Mouse (Mus musculus) embryonic facial prominence, embryonic 15.5 days (tissue): ENCODE results near the gene Tbc1d9. TPM values are rescaled to one million over a fixed set of nuclear protein-coding genes. Genes with fewer than 3 reads are reported as not detected.

ENCODE experiments used
- ATAC-seq: fragments of 200-750 bp; cut with Nextera tagmentation; 2 replicates; pipeline ENCODE4 v1.8.0; 2017; ENCODE audit warnings: low read depth, moderate TSS enrichment; ENCODE audit not compliant: insufficient number of reproducible peaks, low FRiP score, low TSS enrichment
- H3K27ac ChIP-seq: fragments of 300-500 bp; sonication (generic); replicated peaks from 2 replicates; pipeline ENCODE4 v1.5.1; 2015; ENCODE audit warnings: mild to moderate bottlenecking, inconsistent platforms
- H3K27me3 ChIP-seq: fragments of 300-500 bp; sonication (generic); 2 replicates; pipeline ENCODE4 v1.6.1; 2015; ENCODE audit warnings: inconsistent platforms
- H3K36me3 ChIP-seq: fragments of 300-500 bp; sonication (generic); 2 replicates; pipeline ENCODE4 v1.6.1; 2015; ENCODE audit warnings: mild to moderate bottlenecking, inconsistent platforms
- H3K4me1 ChIP-seq: fragments of 300-500 bp; sonication (generic); 2 replicates; pipeline ENCODE4 v1.6.1; 2015; ENCODE audit warnings: inconsistent platforms
- H3K4me2 ChIP-seq: fragments of 300-500 bp; sonication (generic); replicated peaks from 2 replicates; pipeline ENCODE4 v1.6.1; 2015; ENCODE audit warnings: mild to moderate bottlenecking, inconsistent platforms
- H3K4me3 ChIP-seq: fragments of 300-500 bp; sonication (generic); replicated peaks from 2 replicates; pipeline ENCODE4 v1.5.1; 2015; ENCODE audit warnings: mild to moderate bottlenecking, inconsistent platforms
- H3K9ac ChIP-seq: fragments of 300-500 bp; sonication (generic); 2 replicates; pipeline ENCODE4 v1.6.1; 2015; ENCODE audit warnings: inconsistent platforms
- H3K9me3 ChIP-seq: fragments of 300-500 bp; sonication (generic); replicated peaks from 2 replicates; pipeline ENCODE4 v1.6.1; 2016; ENCODE audit warnings: inconsistent platforms
- WGBS: fragments of 180-500 bp; shearing (Covaris S2); methylation state at CpG from one replicate; pipeline ENCODE4 v1.1.7; 2015; 5-methylcytosine and 5-hydroxymethylcytosine counted together
- polyA plus RNA-seq: library from polyadenylated mRNA; unstranded; fragments of >200 nt; fragmentation: Nextera tagmentation; extraction: Ambion mirVana; gene quantifications from 2 replicates; pipeline ENCODE4 v1.2.1, GENCODE M21; 2015

The Tbc1d9 gene
- polyA plus RNA-seq, 1 experiment from 2014 or later: 2.0 TPM

DNA sequence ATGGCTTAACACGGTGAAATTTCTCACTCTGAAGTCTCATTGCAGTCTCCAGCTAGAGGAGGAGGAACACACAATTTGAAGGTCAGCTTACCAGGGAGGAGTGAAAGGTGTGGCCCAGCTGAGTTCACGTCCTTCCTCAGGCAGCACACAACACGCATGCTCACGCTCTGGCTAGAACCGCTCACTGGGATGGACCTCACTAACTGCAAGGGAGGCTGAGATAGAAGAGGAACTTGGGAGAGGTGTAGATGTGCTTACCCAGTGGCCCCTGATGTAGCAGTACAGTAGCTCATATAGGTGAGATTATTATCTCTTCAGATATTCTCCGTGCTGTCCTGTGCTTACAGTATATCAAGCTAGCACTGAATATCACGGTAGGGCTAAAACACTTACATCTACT lies 45.5 kb downstream of the Tbc1d9 start:
- H3K27ac ChIP-seq: no peak overlapping the region
- no peaks in the 10 kb centered on the region for H3K27me3 ChIP-seq
- no peaks in the 10 kb centered on the region for H3K36me3 ChIP-seq
- no peaks in the 10 kb centered on the region for H3K4me1 ChIP-seq
- WGBS: 88% methylated on average over 7 of the region's 7 CpGs
- H3K9me3 ChIP-seq: no peaks in the 10 kb centered on the region
- no peak overlapping the region for H3K9ac ChIP-seq
- no peak for ATAC-seq
- no peak overlapping the region for H3K4me3 ChIP-seq
- no peak overlapping the region for H3K4me2 ChIP-seq

DNA sequence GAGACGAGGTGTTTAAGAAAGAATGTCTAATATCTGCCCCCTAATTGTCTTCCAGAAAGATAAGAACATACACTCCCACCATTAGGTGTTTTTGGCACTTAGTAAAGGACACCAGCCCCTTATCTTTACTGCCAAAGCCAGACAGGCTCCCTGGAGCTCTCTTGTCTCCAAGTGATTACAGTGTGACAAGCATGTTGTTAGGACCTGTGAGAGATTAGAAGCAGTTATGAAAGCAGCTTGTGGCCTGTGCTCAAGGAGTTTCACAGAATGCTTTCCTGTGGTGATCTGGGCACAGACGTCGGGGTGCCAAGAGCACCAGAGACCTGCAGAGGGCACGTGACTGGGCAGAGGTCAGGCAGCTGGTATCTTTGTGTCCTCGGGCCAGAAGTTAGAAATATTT lies 49.9 kb downstream of the Tbc1d9 start:
- Histone ChIP-seq H3K27ac (no peak overlapping the region), H3K9me3 (no peaks in the 10 kb centered on the region), H3K9ac (no peak overlapping the region), H3K36me3 (no peaks in the 10 kb centered on the region), H3K4me1 (no peaks in the 10 kb centered on the region), H3K4me2 (no peak overlapping the region), H3K27me3 (no peaks in the 10 kb centered on the region), H3K4me3 (no peak overlapping the region)
- 71% methylated on average over 5 of the region's 5 CpGs for WGBS
- ATAC-seq: no peak

DNA sequence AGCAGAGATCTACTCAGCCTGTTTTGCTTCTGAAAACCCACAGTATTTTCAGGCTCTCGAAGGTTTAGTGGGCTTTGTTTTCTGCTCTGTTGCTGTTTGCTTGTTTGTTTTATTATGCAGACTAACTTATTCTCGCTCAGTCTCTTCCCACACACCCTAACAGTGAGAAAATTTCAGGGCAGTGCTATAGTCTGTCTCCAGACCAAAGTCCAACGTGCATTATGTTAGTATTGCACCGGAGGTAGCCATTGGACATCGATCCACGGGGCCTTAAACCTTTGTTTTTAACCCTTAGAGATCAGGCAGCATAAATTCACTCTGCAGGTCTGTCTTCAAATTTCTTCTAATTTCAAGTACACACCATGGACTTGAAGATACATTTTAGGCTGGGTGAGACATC lies 51.4 kb downstream of the Tbc1d9 start:
- Histone ChIP-seq H3K27me3 (no peaks in the 10 kb centered on the region), H3K4me3 (no peak overlapping the region), H3K4me2 (no peak overlapping the region), H3K36me3 (no peaks in the 10 kb centered on the region), H3K4me1 (no peaks in the 10 kb centered on the region), H3K9ac (no peak overlapping the region), H3K27ac (no peak overlapping the region), H3K9me3 (no peaks in the 10 kb centered on the region)
- no peak for ATAC-seq
- whole genome bisulfite sequencing: 76% methylated on average over 6 of the region's 6 CpGs

DNA sequence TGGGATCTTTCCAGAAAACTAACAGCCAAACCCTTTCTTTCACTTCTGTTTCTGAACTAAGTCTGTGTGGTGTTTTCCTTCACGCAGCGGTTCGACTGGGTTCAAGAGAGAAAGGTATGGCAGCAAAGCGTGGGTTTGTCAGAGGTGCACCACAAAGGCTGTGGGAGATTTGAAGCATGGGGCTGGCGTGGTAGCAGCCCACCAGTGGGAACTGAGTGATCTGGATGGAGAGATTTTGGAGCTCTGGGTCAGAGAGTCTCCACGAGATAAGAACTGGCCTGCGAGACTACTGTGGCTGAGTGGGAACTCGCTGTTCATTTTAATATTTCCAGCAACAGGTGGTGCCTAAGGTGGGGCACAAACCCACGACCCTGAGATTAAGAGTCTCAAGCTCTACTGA lies 52.0 kb downstream of the Tbc1d9 start:
- H3K4me1 ChIP-seq: no peaks in the 10 kb centered on the region
- no peaks in the 10 kb centered on the region for H3K9me3 ChIP-seq
- H3K4me3 ChIP-seq: no peak overlapping the region
- no peak for ATAC-seq
- H3K4me2 ChIP-seq: no peak overlapping the region
- no peaks in the 10 kb centered on the region for H3K36me3 ChIP-seq
- no peaks in the 10 kb centered on the region for H3K27me3 ChIP-seq
- no peak overlapping the region for H3K9ac ChIP-seq
- WGBS: 89% methylated on average over 9 of the region's 9 CpGs
- H3K27ac ChIP-seq: no peak overlapping the region

DNA sequence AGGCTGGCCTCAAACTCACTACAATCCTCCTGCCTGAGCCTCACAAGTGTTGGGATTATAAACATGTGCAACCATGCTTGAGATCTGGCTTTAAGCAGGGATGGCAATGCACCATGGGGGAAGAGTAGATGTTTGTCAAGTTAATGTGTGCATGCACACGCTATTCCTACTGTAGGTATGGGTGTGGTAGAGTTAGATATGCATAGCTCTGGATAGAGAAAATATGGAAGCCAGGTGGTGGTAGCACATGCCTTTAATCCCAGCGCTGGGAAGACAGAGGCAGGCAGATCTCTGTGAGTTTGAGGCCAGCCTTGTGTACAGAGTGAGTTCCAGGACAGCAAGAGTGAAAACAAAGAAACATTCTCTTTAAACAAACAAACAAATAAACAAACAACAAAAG lies 52.7 kb downstream of the Tbc1d9 start:
- 89% methylated on average over 2 of the region's 2 CpGs for WGBS
- Histone ChIP-seq H3K9me3 (no peaks in the 10 kb centered on the region), H3K4me2 (no peak overlapping the region), H3K4me1 (no peaks in the 10 kb centered on the region), H3K9ac (no peak overlapping the region), H3K27ac (no peak overlapping the region), H3K36me3 (no peaks in the 10 kb centered on the region), H3K27me3 (no peaks in the 10 kb centered on the region), H3K4me3 (no peak overlapping the region)
- ATAC-seq: no peak

DNA sequence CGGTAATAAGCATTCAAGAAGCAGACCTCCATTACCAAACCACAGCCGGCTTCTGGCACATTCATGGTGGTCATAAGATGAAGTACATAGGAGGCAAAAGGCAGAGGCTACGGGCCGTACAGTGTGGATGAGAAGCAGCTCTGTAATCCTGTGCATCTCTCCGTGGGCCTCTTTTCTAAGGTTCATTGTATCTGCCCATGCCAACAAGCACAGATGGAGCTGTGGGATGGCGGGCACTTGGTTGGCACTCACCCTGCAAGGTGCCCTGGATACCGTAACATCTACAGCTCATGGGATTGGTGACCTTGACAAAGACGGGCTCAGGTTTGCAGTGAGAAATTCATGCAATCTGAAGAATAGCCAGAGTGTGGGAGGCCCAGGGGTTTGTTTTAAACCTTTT lies 54.2 kb downstream of the Tbc1d9 start:
- no peak overlapping the region for H3K4me3 ChIP-seq

DNA sequence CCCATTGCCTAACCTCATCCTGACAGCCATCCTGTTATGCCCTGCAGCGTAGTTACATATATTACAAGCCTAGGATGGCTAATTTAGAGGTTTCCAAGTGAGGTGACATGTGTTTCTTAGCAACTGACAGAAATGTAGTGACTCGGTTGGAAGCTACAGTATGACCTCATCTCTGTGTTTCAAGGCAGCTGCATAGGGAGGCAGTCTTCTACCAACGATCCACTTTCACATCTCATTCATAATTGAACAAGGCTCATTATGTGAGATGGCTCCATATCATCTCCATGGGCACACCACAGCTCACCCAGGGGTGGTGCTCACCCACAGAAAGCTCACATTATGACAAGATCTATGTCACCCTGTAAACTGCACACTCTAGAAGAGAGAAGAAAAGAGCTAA lies 55.6 kb downstream of the Tbc1d9 start:
- no peaks in the 10 kb centered on the region for H3K36me3 ChIP-seq
- ATAC-seq: no peak
- no peak overlapping the region for H3K9ac ChIP-seq
- no peak overlapping the region for H3K27ac ChIP-seq
- WGBS: 79% methylated on average over 3 of the region's 3 CpGs
- no peak overlapping the region for H3K4me2 ChIP-seq
- H3K4me3 ChIP-seq: no peak overlapping the region
- no peaks in the 10 kb centered on the region for H3K4me1 ChIP-seq
- no peaks in the 10 kb centered on the region for H3K9me3 ChIP-seq
- no peaks in the 10 kb centered on the region for H3K27me3 ChIP-seq

More for the DNA sequence above, 54.2 kb downstream of the Tbc1d9 start:
- Histone ChIP-seq H3K27me3 (no peaks in the 10 kb centered on the region), H3K36me3 (no peaks in the 10 kb centered on the region), H3K9me3 (no peaks in the 10 kb centered on the region), H3K27ac (no peak overlapping the region), H3K9ac (no peak overlapping the region), H3K4me2 (no peak overlapping the region), H3K4me1 (no peaks in the 10 kb centered on the region)
- no peak for ATAC-seq
- WGBS: 87% methylated on average over 8 of the region's 8 CpGs

DNA sequence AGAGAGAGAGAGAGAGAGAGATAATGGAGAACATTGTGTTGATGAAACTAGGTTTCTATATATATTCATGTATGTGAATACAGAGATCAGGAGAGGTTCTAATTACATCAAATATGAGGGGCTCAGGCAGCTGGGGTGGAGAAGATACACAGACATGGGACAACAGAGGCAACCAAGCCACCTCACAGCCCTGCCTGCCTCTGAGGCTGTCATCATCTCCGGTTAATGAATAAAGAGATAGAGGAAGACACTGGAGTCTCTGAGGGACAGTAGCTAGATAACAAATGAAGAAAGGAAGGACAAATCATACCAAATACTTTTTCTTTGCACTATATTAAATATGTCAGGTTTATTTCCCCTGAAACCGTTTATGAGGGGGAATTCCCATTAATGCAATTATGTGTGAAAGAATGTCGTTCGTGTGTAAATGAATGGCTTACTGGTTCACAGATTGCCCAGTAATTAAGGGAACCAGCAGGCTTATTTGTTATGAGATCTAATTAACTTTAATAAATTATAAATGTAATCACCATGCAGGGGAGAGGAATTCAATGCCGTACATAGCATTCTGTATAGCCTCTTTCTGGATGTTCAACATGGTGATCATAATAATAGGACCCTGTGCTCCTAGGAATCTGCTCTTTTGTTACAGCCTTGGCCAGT lies 59.7 kb downstream of the Tbc1d9 start:
- no peak overlapping the region for H3K4me3 ChIP-seq
- WGBS: 77% methylated on average over 5 of the region's 5 CpGs
- no peak overlapping the region for H3K9ac ChIP-seq
- H3K36me3 ChIP-seq: no peaks in the 10 kb centered on the region
- H3K9me3 ChIP-seq: no peaks in the 10 kb centered on the region
- H3K4me1 ChIP-seq: no peaks in the 10 kb centered on the region
- ATAC-seq: no peak
- no peak overlapping the region for H3K4me2 ChIP-seq
- H3K27me3 ChIP-seq: no peaks in the 10 kb centered on the region
- no peak overlapping the region for H3K27ac ChIP-seq

DNA sequence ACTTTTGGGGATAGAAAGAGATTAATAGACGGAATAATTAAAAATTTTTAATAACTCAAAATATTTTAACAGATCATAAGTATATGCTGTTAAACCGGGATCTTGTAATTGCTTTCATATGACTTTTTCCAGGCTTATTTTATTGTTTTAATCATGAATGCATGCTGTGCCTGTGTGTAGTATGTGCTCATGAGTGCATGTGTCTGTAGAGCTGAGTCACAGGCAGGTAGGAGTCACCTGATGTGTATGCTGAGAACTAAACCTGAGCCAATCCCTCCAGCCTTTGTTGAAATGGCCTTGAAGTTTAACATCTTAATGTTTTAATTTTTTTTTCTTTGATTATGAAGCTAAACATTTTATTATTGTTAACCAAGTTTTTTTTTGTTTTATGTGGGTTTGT lies 60.4 kb downstream of the Tbc1d9 start:
- H3K4me1 ChIP-seq: no peaks in the 10 kb centered on the region
- H3K4me3 ChIP-seq: no peak overlapping the region
- H3K27me3 ChIP-seq: no peaks in the 10 kb centered on the region
- H3K27ac ChIP-seq: no peak overlapping the region
- no peak overlapping the region for H3K9ac ChIP-seq
- H3K36me3 ChIP-seq: no peaks in the 10 kb centered on the region
- H3K4me2 ChIP-seq: no peak overlapping the region
- WGBS: 70% methylated on average over 2 of the region's 2 CpGs
- H3K9me3 ChIP-seq: no peaks in the 10 kb centered on the region
- no peak for ATAC-seq

DNA sequence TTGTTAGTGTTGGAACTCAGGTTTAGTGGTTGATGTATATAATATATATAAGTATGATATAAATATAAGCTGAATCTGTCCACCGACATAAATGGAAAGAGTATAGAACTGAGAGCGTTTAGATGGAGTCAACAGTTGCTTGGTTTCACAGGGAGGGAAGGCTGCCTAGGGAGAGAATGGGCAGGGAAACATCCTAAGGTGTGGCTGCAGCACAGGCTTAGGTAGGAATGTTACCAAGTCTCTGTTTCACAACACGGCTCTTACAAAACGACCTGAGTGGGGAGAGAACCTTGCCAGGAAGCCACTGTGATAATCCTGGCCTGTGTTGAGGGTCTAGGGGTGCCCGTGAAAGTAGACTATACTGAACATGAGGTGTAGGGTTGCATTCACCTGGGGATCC lies 62.2 kb downstream of the Tbc1d9 start:
- Histone ChIP-seq H3K27me3 (no peaks in the 10 kb centered on the region), H3K9me3 (no peaks in the 10 kb centered on the region), H3K4me1 (no peaks in the 10 kb centered on the region), H3K4me2 (no peak overlapping the region), H3K27ac (no peak overlapping the region), H3K4me3 (no peak overlapping the region), H3K9ac (no peak overlapping the region), H3K36me3 (no peaks in the 10 kb centered on the region)
- WGBS: 76% methylated on average over 5 of the region's 5 CpGs
- ATAC-seq: no peak

DNA sequence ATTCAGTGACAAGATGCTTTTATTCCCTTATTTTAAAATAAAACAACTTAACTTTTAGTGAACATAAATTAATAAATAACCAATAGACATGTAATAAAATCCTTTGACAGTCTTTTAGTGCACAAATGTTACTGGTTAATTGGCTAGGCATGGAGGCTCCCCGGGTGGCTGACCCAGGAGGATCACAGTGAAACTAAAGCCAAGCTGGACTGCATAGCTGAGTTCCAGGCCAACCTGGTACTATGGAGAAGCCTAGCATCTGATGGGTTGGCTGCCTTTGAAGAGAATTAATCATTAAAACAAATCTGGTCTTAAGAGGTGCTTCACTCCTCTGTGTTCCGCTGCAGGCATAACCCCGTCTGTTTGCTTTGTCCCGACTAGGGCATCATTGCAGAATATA lies 67.9 kb downstream of the Tbc1d9 start:
- Histone ChIP-seq H3K9ac (no peak overlapping the region), H3K27ac (no peak overlapping the region), H3K4me3 (no peak overlapping the region), H3K36me3 (no peaks in the 10 kb centered on the region), H3K9me3 (no peaks in the 10 kb centered on the region), H3K4me1 (no peaks in the 10 kb centered on the region), H3K27me3 (no peaks in the 10 kb centered on the region), H3K4me2 (no peak overlapping the region)
- WGBS: 83% methylated on average over 4 of the region's 4 CpGs
- ATAC-seq: no peak

DNA sequence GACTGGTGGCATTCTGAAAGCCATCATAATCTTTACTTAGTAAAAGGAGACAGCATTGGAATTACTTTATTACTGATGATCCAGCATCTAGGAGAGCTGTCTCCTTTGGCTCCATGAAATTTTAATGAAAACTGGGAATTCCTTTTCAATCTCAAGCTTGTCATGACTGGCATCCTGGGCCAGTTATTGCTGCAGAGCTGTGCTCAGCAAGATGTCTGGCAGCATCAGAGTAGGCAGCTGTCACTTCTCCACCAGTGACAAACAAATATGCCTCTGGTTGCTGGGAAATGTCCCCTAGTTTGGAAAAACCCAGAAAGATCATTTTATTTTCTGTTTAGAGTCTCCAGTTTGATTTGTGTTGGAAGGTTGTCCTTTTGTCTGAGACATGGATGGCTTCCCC lies 74.2 kb downstream of the Tbc1d9 start:
- no peaks in the 10 kb centered on the region for H3K9me3 ChIP-seq
- H3K27me3 ChIP-seq: no peaks in the 10 kb centered on the region
- no peak overlapping the region for H3K27ac ChIP-seq
- ATAC-seq: no peak
- H3K4me2 ChIP-seq: no peak overlapping the region
- no peak overlapping the region for H3K4me3 ChIP-seq
- H3K4me1 ChIP-seq: no peaks in the 10 kb centered on the region
- no peak overlapping the region for H3K9ac ChIP-seq
- no peaks in the 10 kb centered on the region for H3K36me3 ChIP-seq
